Mouse (Mus musculus) olfactory bulb, adult 2 months (tissue): ENCODE data around the gene Armc2.

ENCODE experiments used
- CTCF ChIP-seq: fragments of 200-500 bp; IDR thresholded peaks from 2 replicates; pipeline ENCODE4 v1.5.1; 2012; ENCODE audit warnings: low read depth, mild to moderate bottlenecking, low read length, moderate library complexity; ENCODE audit not compliant: insufficient read depth
- POLR2A ChIP-seq: fragments of 200-500 bp; IDR thresholded peaks from 2 replicates; pipeline ENCODE4 v1.6.1; 2012; ENCODE audit warnings: mild to moderate bottlenecking, low read depth, low read length, moderate library complexity; ENCODE audit not compliant: insufficient read depth

GRCm38 (mm10) chr10:41883741-41884575, 134.3 kb downstream of the Armc2 start:
- TF ChIP-seq POLR2A (no peak), CTCF (no peak)
